Mouse (Mus musculus) frontal cortex, adult (tissue): ENCODE measurements around the gene 1810030O07Rik.
"Not testable (repeated sequence)": the region's sequence is repeated elsewhere in the genome, so short reads cannot be mapped to it uniquely, and the experiment has no call there.

Experiments used
- ATAC-seq: cut with Nextera tagmentation; 2 replicates; pipeline ENCODE4 v1.9.2; 2017; ENCODE audit warnings: mild to moderate bottlenecking, moderate library complexity, mixed read lengths; ENCODE audit not compliant: low TSS enrichment

1810030O07Rik gene

DNA sequence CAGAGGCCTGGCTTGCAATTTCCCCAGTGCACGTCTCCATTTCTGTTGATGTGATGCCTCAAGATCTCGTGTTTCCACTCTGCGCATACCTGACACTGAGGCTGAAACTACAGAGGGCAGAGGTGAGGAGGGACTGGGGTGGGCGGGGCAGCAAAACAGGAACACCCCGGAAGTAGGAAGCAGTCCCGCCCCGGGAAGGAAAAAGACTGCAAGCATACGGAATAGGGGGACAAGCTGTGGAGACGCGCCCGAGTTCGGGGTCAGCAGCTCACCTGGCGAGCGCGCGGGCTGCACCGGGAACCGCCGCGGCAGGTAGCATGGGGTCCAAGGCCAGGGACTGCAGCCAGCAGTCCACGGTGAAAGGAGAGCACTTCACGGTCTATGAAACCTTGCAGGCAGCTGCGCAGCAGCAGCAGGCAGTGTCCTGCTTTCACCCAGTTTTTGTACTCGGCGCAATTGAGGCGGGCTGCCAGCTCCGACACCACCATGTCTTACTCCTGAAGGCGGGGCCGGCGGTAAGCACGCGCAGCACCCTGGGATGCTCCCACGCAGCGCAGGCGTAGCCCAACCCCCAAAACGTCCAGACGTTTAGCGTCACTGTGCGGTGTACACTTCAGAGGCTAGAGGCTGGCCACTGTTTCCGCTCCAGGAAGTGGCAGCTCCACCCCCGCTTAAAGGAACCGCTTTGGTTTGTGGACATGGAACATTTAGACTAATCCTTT, at the start of gene 1810030O07Rik:
1810030O07Rik (minus strand) TSS at position 615 of the 722 bp plus-strand sequence.
- peak; percentile 99 for ATAC-seq

- no peak for ATAC-seq
These were observed 42.6 kb upstream of the 1810030O07Rik start for GRCm38 (mm10) chrX:12716036-12716435.

GRCm38 (mm10) chrX:12713796-12714195, 40.3 kb upstream of the 1810030O07Rik start:
- ATAC-seq: no peak

DNA sequence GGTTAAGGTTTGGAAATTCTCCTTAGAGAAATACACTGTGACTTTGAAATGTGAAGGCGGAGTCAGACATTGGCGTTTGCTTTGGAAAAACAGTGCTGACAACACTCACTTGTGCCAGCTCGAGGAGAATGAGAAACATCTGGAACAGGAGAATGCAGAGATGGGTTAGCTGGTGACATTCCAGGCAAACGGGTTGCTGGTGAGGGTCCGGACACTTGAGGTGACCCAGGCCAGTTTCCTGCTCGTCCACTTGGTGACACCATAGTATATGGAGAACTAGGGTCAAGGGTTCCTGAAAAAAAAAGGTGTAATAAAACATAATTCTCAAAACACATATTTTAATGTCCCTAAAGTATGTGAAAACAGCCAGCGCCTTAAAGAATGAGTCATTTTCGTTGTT, 13.4 kb upstream of the 1810030O07Rik start:
- ATAC-seq: no peak

GRCm38 (mm10) chrX:12686071-12686470, 12.6 kb upstream of the 1810030O07Rik start:
- no peak for ATAC-seq

DNA sequence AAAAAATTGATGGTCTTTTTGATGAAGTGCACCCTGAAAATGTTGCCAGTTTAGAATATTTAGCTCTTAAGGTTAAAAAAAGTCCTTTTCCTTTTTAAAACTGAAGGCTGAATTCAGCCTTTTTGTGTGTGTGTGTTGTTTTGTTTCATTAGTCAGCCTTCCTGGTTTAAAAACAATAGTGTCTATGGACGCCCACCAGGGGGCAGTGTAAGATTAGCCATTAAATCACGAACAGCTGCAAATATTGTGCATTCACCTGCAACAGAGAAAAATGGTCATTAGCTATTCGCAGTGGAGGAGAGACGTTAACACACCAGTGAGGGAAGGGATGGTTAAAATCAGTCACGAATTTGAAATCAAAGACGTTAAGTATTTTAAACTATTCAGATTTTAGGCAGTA, 3.9 kb upstream of the 1810030O07Rik start:
- no peak for ATAC-seq

DNA sequence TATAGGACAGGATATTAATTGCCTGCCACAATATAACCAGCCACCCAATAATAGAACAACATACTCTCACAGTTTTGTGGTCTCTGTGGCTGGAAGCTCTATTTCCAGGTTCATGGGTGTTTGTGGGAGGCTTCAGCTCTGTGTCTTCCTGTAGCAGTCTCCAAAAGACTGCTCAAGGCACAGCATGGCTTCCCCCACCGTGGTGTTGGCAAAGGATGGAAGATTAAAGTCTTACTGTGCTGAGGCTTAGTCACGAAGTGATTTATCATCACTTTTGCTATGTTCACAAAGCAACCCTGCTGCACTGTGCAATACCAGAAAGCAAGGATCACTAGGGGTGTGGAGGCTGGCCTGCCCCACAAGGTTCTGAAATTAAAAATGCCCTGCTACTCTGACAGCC, 19.6 kb downstream of the 1810030O07Rik start:
- peak; percentile 97 for ATAC-seq

DNA sequence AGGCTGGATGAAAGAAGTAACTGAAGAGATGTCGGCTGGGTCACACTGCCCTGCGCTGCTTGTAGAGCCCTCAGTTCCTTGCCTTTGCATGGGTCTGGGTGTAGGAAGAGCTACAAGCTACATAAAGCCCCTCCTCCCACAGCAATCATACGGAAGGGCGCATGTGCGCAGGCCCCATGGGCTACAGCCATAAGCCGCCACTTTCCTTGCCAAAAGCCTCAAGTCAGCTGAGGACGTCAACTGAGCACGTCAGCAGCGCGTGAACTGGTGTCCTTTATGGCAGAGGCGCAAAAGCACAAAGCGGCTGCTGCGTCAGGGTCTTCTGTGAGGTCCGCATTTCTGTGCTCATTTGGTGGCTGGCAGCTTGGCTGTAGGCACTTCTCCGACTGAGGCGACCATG, 21.6 kb downstream of the 1810030O07Rik start:
- no peak for ATAC-seq

DNA sequence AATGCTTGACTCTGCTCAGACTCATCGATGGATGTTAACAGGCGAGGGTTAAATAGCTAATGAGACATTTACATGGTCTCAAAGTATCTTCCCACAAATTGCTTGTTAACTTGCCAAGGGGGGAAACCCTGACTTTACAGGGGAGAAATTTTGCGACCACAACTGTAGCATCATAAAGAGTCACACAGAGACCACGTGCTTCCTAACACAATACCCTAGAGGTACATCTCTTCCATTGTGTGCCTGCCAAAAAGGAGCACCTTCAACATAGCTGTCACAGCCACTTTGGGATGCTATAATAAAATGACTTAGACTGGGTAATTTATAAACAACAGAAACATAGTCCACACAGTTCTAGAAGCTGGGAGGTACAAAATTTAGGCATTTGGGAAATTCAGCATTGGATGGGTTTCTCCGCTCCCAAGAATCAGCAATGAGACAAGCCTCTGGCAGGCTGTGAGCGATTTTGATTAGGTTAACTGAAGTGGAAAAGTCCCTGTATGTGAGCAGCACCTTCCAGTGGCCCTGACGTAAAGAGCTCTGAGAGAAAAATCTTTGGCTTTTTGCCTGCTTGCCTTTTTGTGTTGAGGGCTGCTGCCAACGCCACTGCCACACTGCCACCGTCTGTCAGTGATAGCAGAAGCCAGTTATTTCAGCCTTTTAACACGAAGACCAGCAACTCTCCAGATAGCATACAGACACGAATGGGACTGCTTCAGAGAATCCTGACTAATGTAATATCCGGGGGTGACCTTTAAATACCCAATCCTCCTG, 27.8 kb downstream of the 1810030O07Rik start:
- ATAC-seq: peak; percentile 72

- ATAC-seq: peak; percentile 31; the same call in 1 of the 2 replicates
These were observed 28.5 kb downstream of the 1810030O07Rik start for GRCm38 (mm10) chrX:12644976-12645375.

GRCm38 (mm10) chrX:12625131-12625530, 48.3 kb downstream of the 1810030O07Rik start:
- ATAC-seq: no peak

- not testable (repeated sequence) for ATAC-seq
These were observed 61.1 kb downstream of the 1810030O07Rik start for GRCm38 (mm10) chrX:12612360-12612759.

GRCm38 (mm10) chrX:12611211-12611610, 62.3 kb downstream of the 1810030O07Rik start:
- no peak for ATAC-seq

GRCm38 (mm10) chrX:12610541-12610940, 62.9 kb downstream of the 1810030O07Rik start:
- ATAC-seq: not testable (repeated sequence)
